8 mouse cellular contexts compared by ENCODE assay signal in genomic region chr9:106456325-106457162, GRCm38 (mm10). TPM values are rescaled to one million over a fixed set of nuclear protein-coding genes. Genes with fewer than 3 reads are reported as not detected.
DNase-seq lines count a peak whose midpoint lies in the region; ATAC-seq and TF ChIP-seq lines count a peak whose summit lies in the region.

No protein-coding gene starts in this region.

- no peak for DNase-seq in heart, adult 2 months
- no peak for DNase-seq in heart, adult 8-10 months (ENCODE audit: low spot score)
- peak; percentile 47 for DNase-seq in Muller cell, postnatal 12 days (ENCODE audit: inconsistent ontology term)
- DNase-seq in mesoderm, embryonic 11.5 days (ENCODE audit: low read depth, low spot score): peak; percentile 75
- no peak for DNase-seq in adrenal gland, postnatal 14 days
- no peak for DNase-seq in adrenal gland, adult 8-10 months
- DNase-seq in frontal cortex, postnatal 14 days (ENCODE audit: low spot score in 2 of 2): no peak

- H3K9ac ChIP-seq in heart, adult 2 months (ENCODE audit: low read depth, low read length): no peak overlapping the region; the same call in 1 of the 2 replicates
- H3K9ac ChIP-seq in forebrain, embryonic 15.5 days (replicated peaks): peak overlapping the region; percentile 88

- H3K79me2 ChIP-seq in heart, adult 2 months (replicated peaks; ENCODE audit: control insufficient read depth, insufficient read depth, low read length): 0 out of 2 replicates have a peak, but pooled peaks cover 2% of the 10 kb centered on the region

- peak overlapping the region; percentile 96 for H3K4me2 ChIP-seq in forebrain, embryonic 15.5 days (replicated peaks)

- H3K9me3 ChIP-seq in forebrain, embryonic 15.5 days: no peaks in the 10 kb centered on the region

- H3K27ac ChIP-seq in heart, adult 2 months: peak overlapping the region; percentile 82
- peak overlapping the region; percentile 93 for H3K27ac ChIP-seq in forebrain, embryonic 15.5 days (replicated peaks)

- no peak for TF ChIP-seq POLR2A in heart, adult 2 months (IDR thresholded peaks at IDR 0.05; ENCODE audit: insufficient read depth, low read depth, low read length)

- WGBS in heart, adult 2 months: 64% methylated on average over 15 of the region's 15 CpGs
- WGBS in forebrain, embryonic 15.5 days: 22% methylated on average over 15 of the region's 15 CpGs

- TF ChIP-seq EP300 in heart, adult 2 months (IDR thresholded peaks at IDR 0.05; ENCODE audit: insufficient read depth, low read depth, low read length): no peak

- H3K4me1 ChIP-seq in heart, adult 2 months (ENCODE audit: control insufficient read depth, insufficient read depth, low read length): peaks cover 10% of the 10 kb centered on the region
- H3K4me1 ChIP-seq in forebrain, embryonic 15.5 days: peaks cover 64% of the 10 kb centered on the region

- no peaks in the 10 kb centered on the region for H3K27me3 ChIP-seq in heart, adult 2 months (ENCODE audit: control insufficient read depth, insufficient read depth, low read length)
- H3K27me3 ChIP-seq in forebrain, embryonic 15.5 days: no peaks in the 10 kb centered on the region

- no peak for TF ChIP-seq CTCF in heart, adult 2 months (IDR thresholded peaks at IDR 0.05)

- intact Hi-C loops in heart, adult 2 months (cut with DNase I): no loop called here

- H3K36me3 ChIP-seq in heart, adult 2 months (ENCODE audit: control insufficient read depth, insufficient read depth, low read length): no peaks in the 10 kb centered on the region
- peaks cover 14% of the 10 kb centered on the region; the same call in 1 of the 2 replicates for H3K36me3 ChIP-seq in forebrain, embryonic 15.5 days

- ATAC-seq in forebrain, embryonic 15.5 days (replicated peaks): no peak

- no peak overlapping the region for H3K4me3 ChIP-seq in heart, adult 2 months
- peak overlapping the region; percentile 77 for H3K4me3 ChIP-seq in forebrain, embryonic 15.5 days

RNA-seq across cellular contexts. Expression of gene Pcbp4, which starts 3.5 kb away (rescaled TPM):
- 10 to 100 TPM; 70.0 to 74.6 TPM for total RNA-seq in heart, adult 2 months (2021)
- polyA plus RNA-seq in heart, adult 2 months (2012; rRNA removed): 92.8 and 95.8 TPM in 2 replicates
- 10 to 100 TPM; 72.2 to 76.0 (median 74.5) TPM for total RNA-seq in heart, adult 8-10 months (2022)
- 251 and 266 TPM in 2 replicates for polyA plus RNA-seq in forebrain, embryonic 15.5 days (2015; fragmentation: Nextera tagmentation; extraction: Ambion mirVana)
- total RNA-seq in adrenal gland, postnatal 14 days (2021): 24.3 and 32.2 TPM in 2 replicates
- 10 to 100 TPM; 20.4 to 47.9 (median 34.8) TPM for total RNA-seq in adrenal gland, adult 8-10 months (2022)

RNA-seq across cellular contexts. Expression of gene Abhd14a, which starts 9.1 kb away (rescaled TPM):
- total RNA-seq in heart, adult 2 months (2021): 10 to 100 TPM; 18.7 to 21.8 TPM
- polyA plus RNA-seq in heart, adult 2 months (2012; rRNA removed): 33.2 and 43.0 TPM in 2 replicates
- total RNA-seq in heart, adult 8-10 months (2022): 10 to 100 TPM; 17.5 to 20.6 (median 19.5) TPM
- 64.8 and 68.5 TPM in 2 replicates for polyA plus RNA-seq in forebrain, embryonic 15.5 days (2015; fragmentation: Nextera tagmentation; extraction: Ambion mirVana)
- 17.1 and 18.4 TPM in 2 replicates for total RNA-seq in adrenal gland, postnatal 14 days (2021)
- total RNA-seq in adrenal gland, adult 8-10 months (2022): 10 to 100 TPM; 24.8 to 32.3 (median 26.4) TPM

RNA-seq across cellular contexts. Expression of gene Gpr62, which starts 9.2 kb away (rescaled TPM):
- not detected for total RNA-seq in heart, adult 2 months (2021)
- 0.12 TPM in 1 of 2 replicates, not detected in the other for polyA plus RNA-seq in heart, adult 2 months (2012; rRNA removed)
- under 1 TPM in 1 of 4 experiments, not detected in 3; 0.19 TPM for total RNA-seq in heart, adult 8-10 months (2022)
- polyA plus RNA-seq in forebrain, embryonic 15.5 days (2015; fragmentation: Nextera tagmentation; extraction: Ambion mirVana): 0.64 and 0.75 TPM in 2 replicates
- 0.23 TPM in 1 of 2 replicates, not detected in the other for total RNA-seq in adrenal gland, postnatal 14 days (2021)
- under 1 TPM; 0.28 to 0.62 (median 0.46) TPM for total RNA-seq in adrenal gland, adult 8-10 months (2022)

RNA-seq across cellular contexts. Expression of gene Abhd14b, which starts 9.3 kb away (rescaled TPM):
- total RNA-seq in heart, adult 2 months (2021): 1 to 10 TPM; 6.6 to 6.8 TPM
- polyA plus RNA-seq in heart, adult 2 months (2012; rRNA removed): 27.8 and 34.8 TPM in 2 replicates
- 10 to 100 TPM in 2 of 4 experiments, 1 to 10 TPM in 2; 6.0 to 11.8 (median 9.6) TPM for total RNA-seq in heart, adult 8-10 months (2022)
- 5.6 and 6.9 TPM in 2 replicates for polyA plus RNA-seq in forebrain, embryonic 15.5 days (2015; fragmentation: Nextera tagmentation; extraction: Ambion mirVana)
- 23.6 and 33.1 TPM in 2 replicates for total RNA-seq in adrenal gland, postnatal 14 days (2021)
- total RNA-seq in adrenal gland, adult 8-10 months (2022): 10 to 100 TPM; 46.4 to 65.7 (median 49.1) TPM

RNA-seq across cellular contexts. Expression of gene Acy1, which starts 18.4 kb away (rescaled TPM):
- total RNA-seq in heart, adult 2 months (2021): 10 to 100 TPM; 20.1 to 26.7 TPM
- 12.0 and 12.5 TPM in 2 replicates for polyA plus RNA-seq in heart, adult 2 months (2012; rRNA removed)
- 10 to 100 TPM; 23.1 to 28.9 (median 25.7) TPM for total RNA-seq in heart, adult 8-10 months (2022)
- polyA plus RNA-seq in forebrain, embryonic 15.5 days (2015; fragmentation: Nextera tagmentation; extraction: Ambion mirVana): 33.1 and 36.4 TPM in 2 replicates
- 14.2 and 20.2 TPM in 2 replicates for total RNA-seq in adrenal gland, postnatal 14 days (2021)
- 10 to 100 TPM; 15.4 to 21.4 (median 18.2) TPM for total RNA-seq in adrenal gland, adult 8-10 months (2022)

Comparison
In these comparisons a context has a peak if more than half of its experiments do, and no peak if none do; other contexts are left out.
1. DNase-seq: peak in Muller cell, postnatal 12 days (single experiment) and mesoderm, embryonic 11.5 days (single experiment); none in heart, adult 2 months (0 of 2), heart, adult 8-10 months (single experiment), adrenal gland, postnatal 14 days (single experiment), adrenal gland, adult 8-10 months (single experiment) and frontal cortex, postnatal 14 days (0 of 2).